Mouse (Mus musculus) cerebellum, adult (tissue): ENCODE data around the gene Olfr1348.
"Not testable (repeated sequence)": the region's sequence is repeated elsewhere in the genome, so short reads cannot be mapped to it uniquely, and the experiment has no call there.

Experiments
- ATAC-seq: cut with Nextera tagmentation; 2 replicates; pipeline ENCODE4 v1.9.2; 2017; ENCODE audit warnings: mild to moderate bottlenecking, moderate library complexity, mixed read lengths; ENCODE audit not compliant: insufficient number of reproducible peaks, low FRiP score, low TSS enrichment

The Olfr1348 gene

GRCm38 (mm10) chr7:6508648-6509047 lies at the start of gene Olfr1348:
Gene Olfr1348, minus strand, starts transcription at chr7:6508748.
- no peak for ATAC-seq

GRCm38 (mm10) chr7:6526141-6526540 lies 17.6 kb upstream of the Olfr1348 start:
- no peak for ATAC-seq

GRCm38 (mm10) chr7:6525001-6525400 lies 16.5 kb upstream of the Olfr1348 start:
- no peak for ATAC-seq

GRCm38 (mm10) chr7:6522850-6523249 lies 14.3 kb upstream of the Olfr1348 start, which contains the start of gene Olfr1349:
Gene Olfr1349, minus strand, starts transcription at chr7:6522950.
- no peak for ATAC-seq

GRCm38 (mm10) chr7:6521666-6522065 lies 13.1 kb upstream of the Olfr1348 start:
- no peak for ATAC-seq

- no peak for ATAC-seq
These were observed 8.9 kb downstream of the Olfr1348 start, which contains the start of gene Olfr1347 for GRCm38 (mm10) chr7:6499655-6500054. Gene Olfr1347, minus strand, starts transcription at chr7:6499755.

- ATAC-seq = no peak
These were observed 21.7 kb downstream of the Olfr1348 start, which contains the start of gene Olfr5 for GRCm38 (mm10) chr7:6486841-6487240. Gene Olfr5, minus strand, starts transcription at chr7:6486941.

- not testable (repeated sequence) for ATAC-seq
These were observed 30.9 kb downstream of the Olfr1348 start for GRCm38 (mm10) chr7:6477633-6478032.

GRCm38 (mm10) chr7:6466951-6467350 lies 41.6 kb downstream of the Olfr1348 start, which contains the start of gene Olfr1346:
Gene Olfr1346, plus strand, starts transcription at chr7:6467101.
- ATAC-seq = no peak

- no peak for ATAC-seq
These were observed 52.1 kb downstream of the Olfr1348 start for GRCm38 (mm10) chr7:6456399-6456798.

- ATAC-seq = no peak
These were observed 52.7 kb downstream of the Olfr1348 start, which contains the start of gene Olfr1336 for GRCm38 (mm10) chr7:6455868-6456267. Gene Olfr1336, plus strand, starts transcription at chr7:6456168.
